In genomic region chr2:27009714-27010244, GRCm38 (mm10) we compare ENCODE assay signal across 8 mouse cellular contexts. TPM values are rescaled to one million over a fixed set of nuclear protein-coding genes. Genes with fewer than 3 reads are reported as not detected.
DNase-seq lines count a peak whose midpoint lies in the region; ATAC-seq lines count a peak whose summit lies in the region.

Gene Cacfd1, plus strand, starts transcription at chr2:27009926.

- peak; percentile 97 for ATAC-seq in hindbrain, embryonic 16.5 days
- peak; percentile 93 for ATAC-seq in megakaryocyte, adult 5-6 weeks (ENCODE audit: poor library complexity, severe bottlenecking)

- H3K36me3 ChIP-seq in hindbrain, embryonic 16.5 days (ENCODE audit: control insufficient read depth, insufficient read depth, low read length), result peaks cover 11% of the 10 kb centered on the region

- H3K4me1 ChIP-seq in hindbrain, embryonic 16.5 days (ENCODE audit: control insufficient read depth, insufficient read depth, low read depth, low read length), result peaks cover 23% of the 10 kb centered on the region

- H3K4me3 ChIP-seq in hindbrain, embryonic 16.5 days (ENCODE audit: low read length), result peak within 1 kb of the TSS; percentile 76

- WGBS in hindbrain, embryonic 16.5 days, result under 1% methylated on average over 37 of the region's 43 CpGs

- peak within 1 kb of the TSS; percentile 88 for H3K27ac ChIP-seq in hindbrain, embryonic 16.5 days (ENCODE audit: low read depth, low read length)

- H3K4me2 ChIP-seq in hindbrain, embryonic 16.5 days (ENCODE audit: low read length), result peak within 1 kb of the TSS; percentile 95

- no peaks in the 10 kb centered on the region for H3K9me3 ChIP-seq in hindbrain, embryonic 16.5 days (ENCODE audit: control insufficient read depth, low read length)

- DNase-seq in T-cell, adult 2 months (ENCODE audit: low spot score), result peak; percentile 92
- DNase-seq in cerebellum, postnatal 36 days, result peak; percentile 83 to 88
- peak; percentile 82 for DNase-seq in gastrocnemius, adult 18-20 months (ENCODE audit: low spot score)
- peak; percentile 79 to 87 for DNase-seq in left cerebral cortex, adult 18-20 months (ENCODE audit: low spot score in 2 of 2)
- peak; percentile 83 to 86 for DNase-seq in right cerebral cortex, adult 2 months (ENCODE audit: low spot score in 2 of 2)
- peak; percentile 88 for DNase-seq in urinary bladder, postnatal 14 days (ENCODE audit: low spot score)

- peak within 1 kb of the TSS; percentile 91 for H3K9ac ChIP-seq in hindbrain, embryonic 16.5 days (ENCODE audit: low read depth, low read length)

- H3K27me3 ChIP-seq in hindbrain, embryonic 16.5 days (replicated peaks; ENCODE audit: control insufficient read depth, insufficient read depth, low read length), result no peaks in the 10 kb centered on the region

RNA-seq across cellular contexts. Expression of gene Cacfd1, which starts in this region (rescaled TPM):
- total RNA-seq in gastrocnemius, adult 18-20 months (2021), result 10 to 100 TPM; 31.2 to 34.2 TPM
- 103 TPM in 2 replicates for polyA plus RNA-seq in hindbrain, embryonic 16.5 days (2015; fragmentation: Nextera tagmentation; extraction: Ambion mirVana)
- total RNA-seq in left cerebral cortex, adult 18-20 months (2021), result 10 to 100 TPM; 46.8 to 47.0 TPM
- total RNA-seq in megakaryocyte, adult 5-6 weeks (2015), result 11.9 and 14.9 TPM in 2 replicates
- 4.7 and 7.5 TPM in 2 replicates for total RNA-seq in megakaryocyte, adult 5-6 weeks (2017)

Comparison
In these comparisons a context has a peak if more than half of its experiments do, and no peak if none do; other contexts are left out.
1. Peak in every context shown above with its lines: DNase-seq, ATAC-seq, H3K4me3 ChIP-seq and H3K27ac ChIP-seq.